Mouse (Mus musculus): ENCODE results near the gene Fam193b. TPM values are rescaled to one million over a fixed set of nuclear protein-coding genes. Genes with fewer than 3 reads are reported as not detected.
"Not testable (repeated sequence)": the region's sequence is repeated elsewhere in the genome, so short reads cannot be mapped to it uniquely, and the experiment has no call there.

Gene Fam193b
- polyA plus RNA-seq, 1 experiment from 2014 or later: 40.2 TPM

- no peaks in the 10 kb centered on the region for H3K9me3 ChIP-seq (ENCODE audit: low read length)
- H3K4me1 ChIP-seq (ENCODE audit: insufficient read depth, low read length): peaks cover 8% of the 10 kb centered on the region
- ATAC-seq (ENCODE audit: low FRiP score, low TSS enrichment): peak; percentile 93
- peak within 1 kb of the TSS; percentile 80 for H3K4me2 ChIP-seq (replicated peaks; ENCODE audit: low read depth, low read length)
- H3K27me3 ChIP-seq (ENCODE audit: insufficient read depth, low read length): no peaks in the 10 kb centered on the region
- peak within 1 kb of the TSS; percentile 16; the same call in 1 of the 2 replicates for H3K27ac ChIP-seq (ENCODE audit: low read length)
- WGBS: 8% methylated on average over 50 of the region's 51 CpGs
- peaks cover 41% of the 10 kb centered on the region for H3K36me3 ChIP-seq (ENCODE audit: insufficient read depth, low read length)
- peak within 1 kb of the TSS; percentile 82 for H3K4me3 ChIP-seq (ENCODE audit: low read length)
- peak within 1 kb of the TSS; percentile 82 for H3K9ac ChIP-seq (replicated peaks; ENCODE audit: low read length)
Observed at GRCm38 (mm10) chr13:55599566-55600540, 28.9 kb upstream of the Fam193b start, which contains the start of gene B4galt7. Gene B4galt7 (plus strand): TSS chr13:55599896.

- no peak overlapping the region for H3K4me3 ChIP-seq (ENCODE audit: low read length)
- peaks cover 30% of the 10 kb centered on the region for H3K36me3 ChIP-seq (ENCODE audit: insufficient read depth, low read length)
- H3K27me3 ChIP-seq (ENCODE audit: insufficient read depth, low read length): 0 out of 2 replicates have a peak, but pooled peaks cover under 1% of the 10 kb centered on the region
- no peaks in the 10 kb centered on the region for H3K9me3 ChIP-seq (ENCODE audit: low read length)
- peaks cover 15% of the 10 kb centered on the region for H3K4me1 ChIP-seq (ENCODE audit: insufficient read depth, low read length)
- no peak overlapping the region for H3K4me2 ChIP-seq (replicated peaks; ENCODE audit: low read depth, low read length)
- 96% methylated on average over 12 of the region's 12 CpGs for WGBS
- ATAC-seq (ENCODE audit: low FRiP score, low TSS enrichment): no peak
- no peak overlapping the region for H3K9ac ChIP-seq (replicated peaks; ENCODE audit: low read length)
- H3K27ac ChIP-seq (ENCODE audit: low read length): no peak overlapping the region
Observed at GRCm38 (mm10) chr13:55596802-55597201, 25.9 kb upstream of the Fam193b start.

- Histone ChIP-seq H3K36me3 (ENCODE audit: insufficient read depth, low read length) (peaks cover 30% of the 10 kb centered on the region), H3K9me3 (ENCODE audit: low read length) (no peaks in the 10 kb centered on the region), H3K27me3 (ENCODE audit: insufficient read depth, low read length) (peaks cover 5% of the 10 kb centered on the region; the same call in 1 of the 2 replicates), H3K4me1 (ENCODE audit: insufficient read depth, low read length) (peaks cover 7% of the 10 kb centered on the region), H3K9ac (replicated peaks; ENCODE audit: low read length) (no peak overlapping the region), H3K27ac (ENCODE audit: low read length) (no peak overlapping the region), H3K4me3 (ENCODE audit: low read length) (no peak overlapping the region), H3K4me2 (replicated peaks; ENCODE audit: low read depth, low read length) (no peak overlapping the region)
- no peak for ATAC-seq (ENCODE audit: low FRiP score, low TSS enrichment)
- 92% methylated on average over 12 of the region's 12 CpGs for WGBS
Observed at GRCm38 (mm10) chr13:55595375-55595774, 24.5 kb upstream of the Fam193b start.

- 0 out of 2 replicates have a peak overlapping the region, but pooled peaks have one; percentile 6 for H3K27ac ChIP-seq (ENCODE audit: low read length)
- H3K4me3 ChIP-seq (ENCODE audit: low read length): peak overlapping the region; percentile 93
- H3K9me3 ChIP-seq (ENCODE audit: low read length): no peaks in the 10 kb centered on the region
- peaks cover 7% of the 10 kb centered on the region for H3K4me1 ChIP-seq (ENCODE audit: insufficient read depth, low read length)
- peak; percentile 39 for ATAC-seq (ENCODE audit: low FRiP score, low TSS enrichment)
- H3K27me3 ChIP-seq (ENCODE audit: insufficient read depth, low read length): peaks cover 5% of the 10 kb centered on the region; the same call in 1 of the 2 replicates
- WGBS: under 1% methylated on average over 31 of the region's 31 CpGs
- peak overlapping the region; percentile 77 for H3K4me2 ChIP-seq (replicated peaks; ENCODE audit: low read depth, low read length)
- H3K9ac ChIP-seq (replicated peaks; ENCODE audit: low read length): peak overlapping the region; percentile 86
- peaks cover 30% of the 10 kb centered on the region for H3K36me3 ChIP-seq (ENCODE audit: insufficient read depth, low read length)
Observed at GRCm38 (mm10) chr13:55593254-55593747, 22.4 kb upstream of the Fam193b start.

GRCm38 (mm10) chr13:55592512-55593253 lies 21.8 kb upstream of the Fam193b start:
- Histone ChIP-seq H3K4me1 (ENCODE audit: insufficient read depth, low read length) (peaks cover 7% of the 10 kb centered on the region), H3K36me3 (ENCODE audit: insufficient read depth, low read length) (peaks cover 26% of the 10 kb centered on the region), H3K9ac (replicated peaks; ENCODE audit: low read length) (peak overlapping the region; percentile 86), H3K27ac (ENCODE audit: low read length) (0 out of 2 replicates have a peak overlapping the region, but pooled peaks have one; percentile 48), H3K9me3 (ENCODE audit: low read length) (no peaks in the 10 kb centered on the region), H3K4me2 (replicated peaks; ENCODE audit: low read depth, low read length) (peak overlapping the region; percentile 77), H3K4me3 (ENCODE audit: low read length) (peak overlapping the region; percentile 93), H3K27me3 (ENCODE audit: insufficient read depth, low read length) (peaks cover 5% of the 10 kb centered on the region; the same call in 1 of the 2 replicates)
- 5% methylated on average over 29 of the region's 29 CpGs for WGBS
- ATAC-seq (ENCODE audit: low FRiP score, low TSS enrichment): peak; percentile 99

GRCm38 (mm10) chr13:55591961-55592490 lies 21.1 kb upstream of the Fam193b start:
- Histone ChIP-seq H3K4me2 (replicated peaks; ENCODE audit: low read depth, low read length) (no peak overlapping the region), H3K4me1 (ENCODE audit: insufficient read depth, low read length) (peaks cover 7% of the 10 kb centered on the region), H3K36me3 (ENCODE audit: insufficient read depth, low read length) (peaks cover 21% of the 10 kb centered on the region), H3K27ac (ENCODE audit: low read length) (no peak overlapping the region), H3K4me3 (ENCODE audit: low read length) (no peak overlapping the region), H3K9ac (replicated peaks; ENCODE audit: low read length) (no peak overlapping the region), H3K9me3 (ENCODE audit: low read length) (no peaks in the 10 kb centered on the region), H3K27me3 (ENCODE audit: insufficient read depth, low read length) (peaks cover 5% of the 10 kb centered on the region; the same call in 1 of the 2 replicates)
- peak; percentile 50; the same call in 1 of the 2 replicates for ATAC-seq (ENCODE audit: low FRiP score, low TSS enrichment)
- 79% methylated on average over 4 of the region's 4 CpGs for WGBS

- H3K4me2 ChIP-seq (replicated peaks; ENCODE audit: low read depth, low read length): no peak overlapping the region
- no peak overlapping the region for H3K9ac ChIP-seq (replicated peaks; ENCODE audit: low read length)
- peaks cover 13% of the 10 kb centered on the region; the same call in 1 of the 2 replicates for H3K9me3 ChIP-seq (ENCODE audit: low read length)
- H3K4me1 ChIP-seq (ENCODE audit: insufficient read depth, low read length): no peaks in the 10 kb centered on the region
- no peak overlapping the region for H3K4me3 ChIP-seq (ENCODE audit: low read length)
- 82% methylated on average over 4 of the region's 4 CpGs for WGBS
- no peak overlapping the region for H3K27ac ChIP-seq (ENCODE audit: low read length)
- H3K36me3 ChIP-seq (ENCODE audit: insufficient read depth, low read length): no peaks in the 10 kb centered on the region
- no peak for ATAC-seq (ENCODE audit: low FRiP score, low TSS enrichment)
- no peaks in the 10 kb centered on the region for H3K27me3 ChIP-seq (ENCODE audit: insufficient read depth, low read length)
Observed at GRCm38 (mm10) chr13:55578086-55578485, 7.2 kb upstream of the Fam193b start.

GRCm38 (mm10) chr13:55576872-55577271 lies 6.0 kb upstream of the Fam193b start:
- ATAC-seq (ENCODE audit: low FRiP score, low TSS enrichment); H3K4me3 ChIP-seq (ENCODE audit: low read length); H3K9ac ChIP-seq (replicated peaks; ENCODE audit: low read length); H3K36me3 ChIP-seq (ENCODE audit: insufficient read depth, low read length); H3K4me1 ChIP-seq (ENCODE audit: insufficient read depth, low read length); H3K27me3 ChIP-seq (ENCODE audit: insufficient read depth, low read length); H3K27ac ChIP-seq (ENCODE audit: low read length); H3K4me2 ChIP-seq (replicated peaks; ENCODE audit: low read depth, low read length): not testable (repeated sequence)
- H3K9me3 ChIP-seq (ENCODE audit: low read length): peaks cover 13% of the 10 kb centered on the region; the same call in 1 of the 2 replicates
- WGBS: 84% methylated on average over 7 of the region's 7 CpGs

- H3K36me3 ChIP-seq (ENCODE audit: insufficient read depth, low read length): no peaks in the 10 kb centered on the region
- H3K4me1 ChIP-seq (ENCODE audit: insufficient read depth, low read length): peaks cover 4% of the 10 kb centered on the region; the same call in 1 of the 2 replicates
- no peak for ATAC-seq (ENCODE audit: low FRiP score, low TSS enrichment)
- H3K4me3 ChIP-seq (ENCODE audit: low read length): no peak overlapping the region
- WGBS: 58% methylated on average over 5 of the region's 5 CpGs
- no peak overlapping the region for H3K27ac ChIP-seq (ENCODE audit: low read length)
- peaks cover 13% of the 10 kb centered on the region; the same call in 1 of the 2 replicates for H3K9me3 ChIP-seq (ENCODE audit: low read length)
- no peak overlapping the region for H3K9ac ChIP-seq (replicated peaks; ENCODE audit: low read length)
- no peak overlapping the region for H3K4me2 ChIP-seq (replicated peaks; ENCODE audit: low read depth, low read length)
- no peaks in the 10 kb centered on the region for H3K27me3 ChIP-seq (ENCODE audit: insufficient read depth, low read length)
Observed at GRCm38 (mm10) chr13:55575932-55576331, 5.0 kb upstream of the Fam193b start.
